Mouse (Mus musculus) adrenal gland, adult 8-10 months (tissue): ENCODE measurements around the gene Mboat7. TPM values are rescaled to one million over a fixed set of nuclear protein-coding genes. Genes with fewer than 3 reads are reported as not detected.

Source experiments
- DNase-seq: peaks from one replicate; pipeline ENCODE4 v3.0.0; 2022
- microRNA-seq, 2 experiments: library from miRNA; unstranded; fragments of <30 nt; microRNA quantifications; one replicate each; pipeline ENCODE4 v1.2.0; 2022
- total RNA-seq, 4 experiments: library from RNA; stranded (reverse); gene quantifications; 2 replicates each; pipeline ENCODE4 v1.2.4; 2022

Mboat7 gene
- total RNA-seq, 4 experiments from 2014 or later = 64.4 to 81.8 (median 71.1) TPM

DNA sequence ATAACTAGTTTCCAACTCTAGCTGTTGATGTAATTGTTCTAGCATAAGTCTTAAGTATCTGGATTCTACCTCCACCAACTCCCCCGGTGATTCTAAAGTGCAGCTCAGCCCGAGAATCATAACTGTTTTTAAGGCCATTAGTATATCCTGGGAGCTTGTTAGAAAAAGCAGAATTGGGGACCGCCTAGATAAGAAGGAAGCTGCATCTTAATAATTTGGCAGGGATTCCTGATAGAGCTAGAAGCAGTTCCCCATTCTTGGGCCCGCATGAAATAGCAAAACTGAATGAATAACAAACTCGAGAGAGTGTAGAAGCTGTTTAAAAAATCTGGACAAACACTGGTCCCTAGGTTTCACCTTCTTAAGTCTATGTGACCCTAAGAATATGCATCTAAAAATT, 49.9 kb downstream of the Mboat7 start:
- no peak for DNase-seq

DNA sequence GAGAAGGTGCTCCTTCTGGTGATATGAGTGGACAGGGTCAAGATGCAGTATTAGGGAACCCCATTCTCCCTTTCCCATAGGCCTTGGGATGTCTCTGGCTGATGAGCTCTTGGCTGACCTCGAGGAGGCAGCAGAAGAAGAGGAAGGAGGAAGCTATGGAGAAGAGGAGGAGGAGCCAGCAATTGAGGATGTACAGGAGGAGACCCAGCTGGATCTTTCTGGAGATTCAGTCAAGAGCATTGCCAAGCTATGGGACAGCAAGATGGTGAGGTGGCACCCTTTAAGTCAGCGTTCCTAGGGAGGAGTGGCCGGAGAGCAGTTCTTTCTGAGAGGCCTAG, 62.9 kb downstream of the Mboat7 start:
- no peak for DNase-seq

DNA sequence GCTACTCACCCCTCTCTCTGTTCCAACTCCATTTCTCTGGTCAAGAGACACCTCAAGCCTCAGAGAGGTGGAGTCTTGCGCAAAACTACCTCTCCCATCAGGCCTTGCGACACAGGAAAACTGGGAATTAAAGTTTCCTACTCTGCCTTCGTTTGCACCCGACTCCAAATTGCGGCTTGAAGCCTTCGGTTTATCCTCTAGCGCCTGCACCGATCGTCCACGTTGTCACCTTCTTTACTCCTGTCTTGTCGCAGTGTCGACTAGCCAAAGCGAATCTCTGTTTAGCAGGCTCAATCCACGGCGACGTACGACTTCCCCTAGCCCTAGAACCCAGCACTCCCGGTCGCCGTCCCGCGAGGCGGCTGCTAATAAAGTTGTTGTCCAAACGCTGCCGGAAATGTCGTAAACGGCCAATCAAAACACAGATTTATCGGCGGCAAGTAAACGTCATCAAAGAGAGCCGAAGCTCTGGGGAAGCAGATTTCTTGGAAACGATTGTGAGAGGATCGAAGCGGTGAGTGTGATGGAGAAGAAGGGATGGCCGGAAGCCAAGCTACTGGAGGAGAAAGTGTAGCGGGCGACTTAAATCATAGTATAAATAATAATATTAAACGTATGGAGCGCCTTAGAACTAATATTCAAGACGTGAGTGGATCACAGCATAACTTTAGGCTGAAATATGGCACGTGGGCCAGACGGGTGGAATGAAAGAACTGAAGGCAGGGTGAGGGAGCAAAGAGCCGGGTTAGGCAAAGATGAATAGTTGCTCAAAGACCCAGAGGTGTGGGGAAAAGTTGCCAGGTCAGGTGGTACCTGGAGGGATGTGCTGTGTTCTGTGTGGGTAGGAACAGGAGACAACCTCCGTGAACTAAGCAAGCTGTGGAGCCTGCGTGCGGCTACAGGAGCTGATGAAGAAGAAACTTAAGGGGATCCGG, 63.5 kb downstream of the Mboat7 start, which contains the start of the genes Tfpt and Prpf31:
TSS of gene Tfpt (minus strand) at position 387 of the 935 bp plus-strand sequence.
TSS of gene Prpf31 (plus strand) at position 443 of the 935 bp plus-strand sequence.
- DNase-seq = peak; percentile 92

DNA sequence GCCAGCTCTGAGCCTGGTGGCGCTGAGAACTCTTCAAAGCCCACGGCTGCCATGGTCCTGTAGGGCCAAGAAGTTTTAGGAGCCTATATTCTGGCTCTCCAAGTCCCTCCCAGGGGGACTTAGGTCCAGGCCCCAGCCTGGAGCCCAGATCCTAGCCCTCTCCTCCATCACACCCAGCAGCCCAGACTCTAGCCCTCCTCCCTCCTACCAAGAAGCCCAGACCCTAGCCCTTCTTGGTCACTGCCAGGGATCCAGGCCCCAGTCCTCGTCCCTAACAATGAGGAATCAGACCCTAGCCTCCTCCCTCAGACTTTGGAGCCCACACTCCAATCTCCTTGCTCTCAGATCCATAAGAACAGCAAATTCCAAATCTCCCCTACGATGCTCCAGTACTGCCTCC, 64.3 kb downstream of the Mboat7 start:
- no peak for DNase-seq

Small RNAs within 50 kb of the gene (microRNA-seq; reads per million reads assigned to microRNA genes)
- 1.5 to 3.3 reads per million in 2 experiments for gene Mir3572

Other genes with a start within 250 kb of the Mboat7 start
- gene Tarm1, start 190.9 kb downstream of the Mboat7 start, total RNA-seq = under 1 TPM in 3 of 4 experiments, not detected in 1; 0.24 to 0.90 (median 0.66) TPM
- under 1 TPM in 2 of 4 experiments, not detected in 2; 0.17 to 0.21 TPM for gene Oscar, start 77.4 kb downstream of the Mboat7 start, total RNA-seq
- gene Ndufa3, start 76.2 kb downstream of the Mboat7 start, total RNA-seq = 100 to 1,000 TPM; 561 to 701 (median 624) TPM
- 10 to 100 TPM; 23.1 to 31.3 (median 24.9) TPM for gene Tfpt, start 63.6 kb downstream of the Mboat7 start, total RNA-seq
- 10 to 100 TPM; 38.9 to 57.0 (median 49.1) TPM for gene Prpf31, start 63.5 kb downstream of the Mboat7 start, total RNA-seq
- 10 to 100 TPM; 48.3 to 83.2 (median 60.9) TPM for gene Cnot3, start 48.3 kb downstream of the Mboat7 start, total RNA-seq
- gene Leng1, start 27.7 kb downstream of the Mboat7 start, total RNA-seq = 10 to 100 TPM in 3 of 4 experiments, 1 to 10 TPM in 1; 9.6 to 14.1 (median 11.2) TPM
- 10 to 100 TPM in 3 of 4 experiments, 1 to 10 TPM in 1; 7.8 to 17.7 (median 15.2) TPM for gene Tmc4, start 16.0 kb downstream of the Mboat7 start, total RNA-seq
- 100 to 1,000 TPM; 114 to 130 (median 122) TPM for gene Tsen34, start 660 bp downstream of the Mboat7 start, total RNA-seq
- 100 to 1,000 TPM; 852 to 952 (median 882) TPM for gene Rps9, start 10.5 kb upstream of the Mboat7 start, total RNA-seq
- 1 to 10 TPM; 2.9 to 6.3 (median 5.0) TPM for gene Pirb, start 26.9 kb upstream of the Mboat7 start, total RNA-seq
- gene Gm15448, start 132.2 kb upstream of the Mboat7 start, total RNA-seq = 1 to 10 TPM in 1 of 4 experiments, under 1 TPM in 3; 0.49 to 1.5 (median 0.60) TPM
- gene Pira2, start 151.5 kb upstream of the Mboat7 start, total RNA-seq = under 1 TPM; 0.41 to 0.94 (median 0.54) TPM
- under 1 TPM in 2 of 4 experiments, not detected in 2; 0.26 to 0.35 TPM for gene Gm14548, start 204.6 kb upstream of the Mboat7 start, total RNA-seq
- gene Lilra6, start 222.0 kb upstream of the Mboat7 start, total RNA-seq = under 1 TPM; 0.29 to 0.89 (median 0.78) TPM